Mouse (Mus musculus) heart, embryonic 12.5 days (tissue): ENCODE measurements at regions not wholly inside any gene's neighbourhood (a gene's known extent, or its start where the extent isn't known, plus 50 kb on each side); places are given as distances from the start of the nearest gene placed in this dataset.

Experiments
- ATAC-seq: fragments of 200-750 bp; cut with Nextera tagmentation; 2 replicates; pipeline ENCODE4 v1.8.0; 2017; ENCODE audit warnings: moderate TSS enrichment, moderate library complexity; ENCODE audit not compliant: insufficient number of reproducible peaks, low FRiP score
- H3K27ac ChIP-seq: fragments of 300-500 bp; sonication (generic); 2 replicates; pipeline ENCODE4 v1.5.1; 2016; ENCODE audit warnings: mild to moderate bottlenecking, moderate library complexity; ENCODE audit not compliant: poor library complexity, severe bottlenecking
- H3K27me3 ChIP-seq: fragments of 300-500 bp; sonication (generic); replicated peaks from 2 replicates; pipeline ENCODE4 v1.6.1; 2016; ENCODE audit warnings: mild to moderate bottlenecking, moderate library complexity
- H3K36me3 ChIP-seq: fragments of 300-500 bp; sonication (generic); 2 replicates; pipeline ENCODE4 v1.6.1; 2016; ENCODE audit warnings: mild to moderate bottlenecking, moderate library complexity
- H3K4me1 ChIP-seq: fragments of 300-500 bp; sonication (generic); replicated peaks from 2 replicates; pipeline ENCODE4 v1.6.1; 2016; ENCODE audit warnings: mild to moderate bottlenecking
- H3K4me2 ChIP-seq: fragments of 300-500 bp; sonication (generic); 2 replicates; pipeline ENCODE4 v1.6.1; 2016; ENCODE audit warnings: mild to moderate bottlenecking, moderate library complexity
- H3K4me3 ChIP-seq: fragments of 300-500 bp; sonication (generic); 2 replicates; pipeline ENCODE4 v1.5.1; 2016; ENCODE audit warnings: mild to moderate bottlenecking
- H3K9ac ChIP-seq: fragments of 300-500 bp; sonication (generic); 2 replicates; pipeline ENCODE4 v1.6.1; 2016; ENCODE audit warnings: mild to moderate bottlenecking, moderate library complexity
- H3K9me3 ChIP-seq: fragments of 300-500 bp; sonication (generic); replicated peaks from 2 replicates; pipeline ENCODE4 v1.6.1; 2016; ENCODE audit warnings: mild to moderate bottlenecking, moderate library complexity
- WGBS: fragments of 180-500 bp; shearing (Covaris S2); methylation state at CpG from one replicate; pipeline ENCODE4 v1.1.7; 2016; 5-methylcytosine and 5-hydroxymethylcytosine counted together

DNA sequence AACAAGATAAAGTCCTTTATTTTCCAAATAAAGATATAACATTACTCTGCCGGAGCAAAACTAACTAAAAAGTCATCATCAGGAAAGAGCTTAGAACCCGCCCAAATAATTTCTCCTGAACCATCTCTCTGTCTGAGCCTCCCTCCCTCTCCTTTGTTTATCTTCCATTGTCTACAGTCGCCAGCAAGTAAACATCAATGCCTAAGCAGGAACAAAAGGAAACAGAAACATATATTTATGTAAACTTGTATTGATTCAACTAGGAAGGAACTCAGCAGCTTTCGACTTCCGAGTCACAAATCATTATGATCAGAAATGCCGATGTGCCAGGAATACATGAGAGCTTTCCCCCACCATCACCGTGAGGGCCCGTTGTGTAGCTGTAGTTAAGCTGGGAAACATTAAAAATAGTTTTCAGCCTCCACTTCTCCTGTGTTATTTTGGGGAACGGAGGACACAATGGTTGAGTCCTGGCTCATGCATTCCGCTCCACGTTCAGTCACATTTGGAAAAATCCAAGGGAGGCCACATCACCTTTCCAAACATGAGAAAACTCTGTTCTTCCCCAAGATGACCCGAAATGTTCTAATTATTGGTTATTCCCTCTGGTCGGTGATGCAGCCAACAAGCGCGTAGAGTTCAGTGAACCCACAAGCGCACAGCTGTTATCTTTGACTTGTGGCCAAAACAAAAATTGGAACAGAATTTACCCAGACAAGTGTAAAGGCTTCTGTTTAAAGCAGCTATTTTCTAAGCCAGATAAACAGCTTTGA, 651.8 kb downstream of the Diaph3 start:
- Histone ChIP-seq H3K27ac (no peak overlapping the region), H3K27me3 (no peaks in the 10 kb centered on the region), H3K9ac (no peak overlapping the region), H3K4me1 (peaks cover 12% of the 10 kb centered on the region; the same call in 1 of the 2 replicates), H3K9me3 (no peaks in the 10 kb centered on the region), H3K4me2 (no peak overlapping the region), H3K36me3 (no peaks in the 10 kb centered on the region), H3K4me3 (no peak overlapping the region)
- WGBS = 70% methylated on average over 16 of the region's 16 CpGs
- ATAC-seq = no peak

GRCm38 (mm10) chr14:86487285-86487897, 653.6 kb downstream of the Diaph3 start:
- Histone ChIP-seq H3K9me3 (no peaks in the 10 kb centered on the region), H3K4me2 (no peak overlapping the region), H3K4me1 (peaks cover 12% of the 10 kb centered on the region; the same call in 1 of the 2 replicates), H3K9ac (no peak overlapping the region), H3K4me3 (no peak overlapping the region), H3K27me3 (no peaks in the 10 kb centered on the region), H3K27ac (no peak overlapping the region), H3K36me3 (no peaks in the 10 kb centered on the region)
- ATAC-seq = no peak
- 58% methylated on average over 8 of the region's 8 CpGs for WGBS

- no peak overlapping the region for H3K9ac ChIP-seq
- H3K4me3 ChIP-seq = no peak overlapping the region
- no peaks in the 10 kb centered on the region for H3K36me3 ChIP-seq
- no peak overlapping the region for H3K27ac ChIP-seq
- H3K27me3 ChIP-seq = no peaks in the 10 kb centered on the region
- ATAC-seq = no peak
- H3K4me1 ChIP-seq = no peaks in the 10 kb centered on the region
- H3K4me2 ChIP-seq = no peak overlapping the region
- WGBS = 78% methylated on average over 5 of the region's 5 CpGs
- H3K9me3 ChIP-seq = no peaks in the 10 kb centered on the region
These were observed 656.8 kb downstream of the Diaph3 start for GRCm38 (mm10) chr14:86484247-86484646.

- H3K27ac ChIP-seq = no peak overlapping the region
- H3K4me1 ChIP-seq = peaks cover 12% of the 10 kb centered on the region
- no peak overlapping the region for H3K9ac ChIP-seq
- H3K4me2 ChIP-seq = no peak overlapping the region
- ATAC-seq = no peak
- no peaks in the 10 kb centered on the region for H3K9me3 ChIP-seq
- H3K27me3 ChIP-seq = no peaks in the 10 kb centered on the region
- 86% methylated on average over 1 of the region's 1 CpGs for whole genome bisulfite sequencing
- H3K36me3 ChIP-seq = no peaks in the 10 kb centered on the region
- H3K4me3 ChIP-seq = no peak overlapping the region
These were observed 667.4 kb downstream of the Diaph3 start for GRCm38 (mm10) chr14:86473604-86474003.

DNA sequence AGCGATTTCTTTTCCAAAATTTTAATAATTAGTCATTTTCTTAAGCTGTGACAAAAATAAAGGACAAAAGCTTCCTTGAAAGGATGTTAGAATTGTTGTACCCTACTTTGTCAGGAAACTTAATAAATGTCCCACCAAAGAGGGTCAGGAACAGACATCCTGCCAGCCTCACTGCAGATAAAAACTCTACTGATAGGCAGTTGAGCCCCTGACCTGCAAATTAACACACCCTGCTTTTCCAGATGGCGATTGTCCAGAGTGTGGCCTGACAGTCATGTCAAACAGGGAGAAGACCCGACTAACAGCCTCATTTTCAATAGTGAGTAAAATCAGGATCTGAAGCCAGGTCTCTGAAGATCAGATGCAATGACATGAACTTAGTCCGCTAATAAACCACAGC, 670.6 kb downstream of the Diaph3 start:
- Histone ChIP-seq H3K27me3 (no peaks in the 10 kb centered on the region), H3K27ac (peak overlapping the region; percentile 47; the same call in 1 of the 2 replicates), H3K4me3 (no peak overlapping the region), H3K9ac (no peak overlapping the region), H3K36me3 (no peaks in the 10 kb centered on the region), H3K9me3 (no peaks in the 10 kb centered on the region), H3K4me2 (no peak overlapping the region), H3K4me1 (peaks cover 29% of the 10 kb centered on the region)
- WGBS = 26% methylated on average over 4 of the region's 4 CpGs
- ATAC-seq = no peak

- Histone ChIP-seq H3K36me3 (no peaks in the 10 kb centered on the region), H3K27me3 (no peaks in the 10 kb centered on the region), H3K4me3 (no peak overlapping the region), H3K4me1 (peaks cover 29% of the 10 kb centered on the region), H3K27ac (no peak overlapping the region), H3K9ac (no peak overlapping the region), H3K4me2 (no peak overlapping the region; the same call in 1 of the 2 replicates), H3K9me3 (no peaks in the 10 kb centered on the region)
- WGBS = 14% methylated on average over 8 of the region's 8 CpGs
- ATAC-seq = no peak
These were observed 673.1 kb downstream of the Diaph3 start for GRCm38 (mm10) chr14:86467886-86468463.

DNA sequence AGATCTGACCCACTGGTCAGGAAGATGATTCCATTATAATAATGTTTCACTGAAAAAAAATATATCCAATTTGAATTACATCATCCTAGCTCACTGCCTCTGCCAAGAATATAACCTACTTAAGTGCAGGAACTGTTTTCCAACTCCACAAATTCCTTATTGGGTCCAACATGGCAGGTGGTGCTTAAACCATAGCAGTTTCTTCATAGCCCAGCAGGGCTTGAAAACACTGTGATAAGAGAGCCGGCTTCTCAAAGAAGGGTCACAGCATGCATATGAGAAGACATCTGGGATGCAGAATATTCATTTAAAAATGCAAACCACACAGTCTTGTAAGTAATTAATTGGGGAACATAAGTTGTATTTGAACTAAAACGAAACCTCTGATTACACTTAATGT, 677.6 kb downstream of the Diaph3 start:
- 69% methylated on average over 2 of the region's 2 CpGs for WGBS
- no peak overlapping the region for H3K4me2 ChIP-seq
- H3K4me1 ChIP-seq = peaks cover 16% of the 10 kb centered on the region
- no peaks in the 10 kb centered on the region for H3K9me3 ChIP-seq
- no peak overlapping the region for H3K9ac ChIP-seq
- no peaks in the 10 kb centered on the region for H3K36me3 ChIP-seq
- no peak overlapping the region for H3K27ac ChIP-seq
- no peak for ATAC-seq
- no peaks in the 10 kb centered on the region for H3K27me3 ChIP-seq
- H3K4me3 ChIP-seq = no peak overlapping the region

GRCm38 (mm10) chr14:86453142-86453541, 687.9 kb downstream of the Diaph3 start:
- 0 out of 2 replicates have a peak, but pooled peaks cover 5% of the 10 kb centered on the region for H3K4me1 ChIP-seq
- H3K4me2 ChIP-seq = no peak overlapping the region
- H3K4me3 ChIP-seq = no peak overlapping the region
- no peaks in the 10 kb centered on the region for H3K27me3 ChIP-seq
- peak overlapping the region; percentile 57; the same call in 1 of the 2 replicates for H3K27ac ChIP-seq
- no peaks in the 10 kb centered on the region for H3K9me3 ChIP-seq
- no peaks in the 10 kb centered on the region for H3K36me3 ChIP-seq
- no peak for ATAC-seq
- no peak overlapping the region for H3K9ac ChIP-seq
- 61% methylated on average over 2 of the region's 2 CpGs for WGBS

GRCm38 (mm10) chr14:86450616-86451015, 690.4 kb downstream of the Diaph3 start:
- WGBS = 74% methylated on average over 1 of the region's 1 CpGs
- Histone ChIP-seq H3K27me3 (no peaks in the 10 kb centered on the region), H3K9me3 (no peaks in the 10 kb centered on the region), H3K4me3 (no peak overlapping the region), H3K27ac (no peak overlapping the region), H3K9ac (no peak overlapping the region), H3K4me2 (no peak overlapping the region), H3K36me3 (no peaks in the 10 kb centered on the region), H3K4me1 (0 out of 2 replicates have a peak, but pooled peaks cover 5% of the 10 kb centered on the region)
- ATAC-seq = no peak

DNA sequence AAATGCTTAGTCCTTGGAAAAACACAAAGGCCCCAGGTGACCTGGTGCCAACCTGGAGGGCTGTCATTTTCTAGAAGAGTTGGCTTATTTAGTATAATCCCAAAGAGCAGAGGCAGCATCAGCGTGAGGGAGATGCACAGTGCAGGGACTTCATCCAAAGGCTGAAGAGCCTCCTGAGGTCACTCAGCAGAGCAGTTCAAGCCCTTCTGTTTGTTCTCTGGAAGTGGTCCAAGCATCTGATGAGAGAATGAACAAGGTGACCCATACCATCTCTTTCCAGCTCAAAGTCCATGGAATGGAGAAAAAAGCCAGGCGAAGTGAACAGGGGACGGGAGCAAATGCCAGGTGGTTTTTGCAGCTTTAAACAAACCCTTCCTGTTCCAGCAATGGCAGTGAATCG, 695.9 kb downstream of the Diaph3 start:
- Histone ChIP-seq H3K27ac (no peak overlapping the region), H3K4me1 (peaks cover 12% of the 10 kb centered on the region; the same call in 1 of the 2 replicates), H3K36me3 (no peaks in the 10 kb centered on the region), H3K4me2 (no peak overlapping the region), H3K9me3 (no peaks in the 10 kb centered on the region), H3K4me3 (no peak overlapping the region), H3K9ac (no peak overlapping the region), H3K27me3 (no peaks in the 10 kb centered on the region)
- WGBS = 86% methylated on average over 4 of the region's 4 CpGs
- ATAC-seq = no peak
